Mouse (Mus musculus) midbrain, postnatal 0 days (tissue): ENCODE data around the gene Zfp683. TPM values are rescaled to one million over a fixed set of nuclear protein-coding genes. Genes with fewer than 3 reads are reported as not detected.
A peak's percentile ranks its signal among the peaks of the same experiment; 100 is the strongest.

Experiments
- ATAC-seq: fragments of 200-750 bp; cut with Nextera tagmentation; 2 replicates; pipeline ENCODE4 v1.8.0; 2017; ENCODE audit warnings: moderate number of reproducible peaks, mild to moderate bottlenecking, moderate TSS enrichment, moderate library complexity; ENCODE audit not compliant: low FRiP score
- DNase-seq: peaks from one replicate; pipeline ENCODE4 v3.0.0-alpha.2; 2015; ENCODE audit warnings: low spot score
- H3K27ac ChIP-seq: fragments of 300-500 bp; sonication (generic); 2 replicates; pipeline ENCODE4 v1.5.1; 2014; ENCODE audit warnings: low read depth, mild to moderate bottlenecking, low read length, mixed read lengths
- H3K27me3 ChIP-seq: fragments of 300-500 bp; sonication (generic); 2 replicates; pipeline ENCODE4 v1.6.1; 2014; ENCODE audit warnings: low read length, control low read depth, mixed read lengths; ENCODE audit not compliant: insufficient read depth
- H3K36me3 ChIP-seq: fragments of 300-500 bp; sonication (generic); 2 replicates; pipeline ENCODE4 v1.6.1; 2014; ENCODE audit warnings: low read length, control low read depth, mixed read lengths; ENCODE audit not compliant: insufficient read depth
- H3K4me1 ChIP-seq: fragments of 300-500 bp; sonication (generic); 2 replicates; pipeline ENCODE4 v1.6.1; 2014; ENCODE audit warnings: mild to moderate bottlenecking, control low read depth, antibody characterized with exemption, low read length, mixed read lengths; ENCODE audit not compliant: insufficient read depth
- H3K4me2 ChIP-seq: fragments of 300-500 bp; sonication (generic); 2 replicates; pipeline ENCODE4 v1.6.1; 2014; ENCODE audit warnings: low read depth, mild to moderate bottlenecking, low read length, mixed read lengths; ENCODE audit not compliant: poor library complexity, severe bottlenecking
- H3K4me3 ChIP-seq: fragments of 300-500 bp; sonication (generic); 2 replicates; pipeline ENCODE4 v1.5.1; 2014; ENCODE audit warnings: low read depth, mild to moderate bottlenecking, low read length, moderate library complexity
- H3K9ac ChIP-seq: fragments of 300-500 bp; sonication (generic); replicated peaks from 2 replicates; pipeline ENCODE4 v1.6.1; 2014; ENCODE audit warnings: mild to moderate bottlenecking, low read length, moderate library complexity, mixed read lengths; ENCODE audit not compliant: poor library complexity, severe bottlenecking
- H3K9me3 ChIP-seq: fragments of 300-500 bp; sonication (generic); 2 replicates; pipeline ENCODE4 v1.6.1; 2016; ENCODE audit warnings: low read length, control low read depth
- CTCF ChIP-seq: IDR thresholded peaks from 2 replicates; pipeline ENCODE4 v1.5.1; 2016; ENCODE audit warnings: antibody characterized with exemption, mild to moderate bottlenecking
- WGBS: fragments of 180-500 bp; shearing (Covaris S2); extraction: QIAGEN DNeasy Blood & Tissue Kit; methylation state at CpG from one replicate; pipeline ENCODE4 v1.1.7; 2014; 5-methylcytosine and 5-hydroxymethylcytosine counted together
- polyA plus RNA-seq: library from polyadenylated mRNA; unstranded; fragments of >200 nt; fragmentation: Nextera tagmentation; extraction: Ambion mirVana; gene quantifications from 2 replicates; pipeline ENCODE4 v1.2.1, GENCODE M21; 2015
- total RNA-seq: library from RNA; depleted of rRNA; stranded (reverse); fragments of >200 nt; gene quantifications from 2 replicates; pipeline ENCODE4 v1.2.3, GENCODE M21; 2014

Zfp683 gene
- total and polyA plus RNA-seq, 2 experiments from 2014 or later, result not detected

GRCm38 (mm10) chr4:134098628-134099027 lies 45.0 kb downstream of the Zfp683 start:
- Histone ChIP-seq H3K27ac (no peak overlapping the region), H3K4me3 (no peak overlapping the region), H3K4me1 (no peaks in the 10 kb centered on the region), H3K27me3 (no peaks in the 10 kb centered on the region), H3K36me3 (no peaks in the 10 kb centered on the region), H3K4me2 (no peak overlapping the region), H3K9ac (no peak overlapping the region), H3K9me3 (no peaks in the 10 kb centered on the region)
- ATAC-seq (no peak), DNase-seq (no peak)
- 71% methylated on average over 8 of the region's 8 CpGs for WGBS
- TF ChIP-seq CTCF, result no peak

- no peaks in the 10 kb centered on the region for H3K4me1 ChIP-seq
- no peaks in the 10 kb centered on the region for H3K9me3 ChIP-seq
- H3K36me3 ChIP-seq, result no peaks in the 10 kb centered on the region
- no peak overlapping the region for H3K4me2 ChIP-seq
- no peaks in the 10 kb centered on the region for H3K27me3 ChIP-seq
- no peak overlapping the region for H3K27ac ChIP-seq
- 74% methylated on average over 4 of the region's 4 CpGs for WGBS
- TF ChIP-seq CTCF, result no peak
- H3K9ac ChIP-seq, result no peak overlapping the region
- H3K4me3 ChIP-seq, result no peak overlapping the region
- ATAC-seq, result no peak
- DNase-seq, result no peak
These were observed 46.6 kb downstream of the Zfp683 start for GRCm38 (mm10) chr4:134100245-134100644.

- peak within 1 kb of the TSS; percentile 75 for H3K4me2 ChIP-seq
- peak within 1 kb of the TSS; percentile 59 for H3K9ac ChIP-seq
- TF ChIP-seq CTCF, result no peak
- no peaks in the 10 kb centered on the region for H3K4me1 ChIP-seq
- ATAC-seq, result peak; percentile 95
- no peaks in the 10 kb centered on the region for H3K36me3 ChIP-seq
- 18% methylated on average over 34 of the region's 34 CpGs for WGBS
- H3K4me3 ChIP-seq, result peak within 1 kb of the TSS; percentile 78
- no peak within 1 kb of the TSS for H3K27ac ChIP-seq
- DNase-seq, result peak; percentile 95
- H3K27me3 ChIP-seq, result no peaks in the 10 kb centered on the region
- H3K9me3 ChIP-seq, result no peaks in the 10 kb centered on the region
These were observed 48.5 kb downstream of the Zfp683 start, which contains the start of gene Ubxn11 for GRCm38 (mm10) chr4:134101979-134102741. Ubxn11 (plus strand) TSS chr4:134102570.

- H3K4me1 ChIP-seq, result no peaks in the 10 kb centered on the region
- H3K4me2 ChIP-seq, result peak overlapping the region; percentile 75
- no peaks in the 10 kb centered on the region for H3K36me3 ChIP-seq
- WGBS, result 2% methylated on average over 21 of the region's 21 CpGs
- H3K27me3 ChIP-seq, result no peaks in the 10 kb centered on the region
- DNase-seq (no peak), ATAC-seq (peak; percentile 58)
- no peak for TF ChIP-seq CTCF
- H3K4me3 ChIP-seq, result peak overlapping the region; percentile 78
- H3K9me3 ChIP-seq, result no peaks in the 10 kb centered on the region
- H3K27ac ChIP-seq, result no peak overlapping the region
- peak overlapping the region; percentile 59 for H3K9ac ChIP-seq
These were observed 49.1 kb downstream of the Zfp683 start for GRCm38 (mm10) chr4:134102742-134103119.

DNA sequence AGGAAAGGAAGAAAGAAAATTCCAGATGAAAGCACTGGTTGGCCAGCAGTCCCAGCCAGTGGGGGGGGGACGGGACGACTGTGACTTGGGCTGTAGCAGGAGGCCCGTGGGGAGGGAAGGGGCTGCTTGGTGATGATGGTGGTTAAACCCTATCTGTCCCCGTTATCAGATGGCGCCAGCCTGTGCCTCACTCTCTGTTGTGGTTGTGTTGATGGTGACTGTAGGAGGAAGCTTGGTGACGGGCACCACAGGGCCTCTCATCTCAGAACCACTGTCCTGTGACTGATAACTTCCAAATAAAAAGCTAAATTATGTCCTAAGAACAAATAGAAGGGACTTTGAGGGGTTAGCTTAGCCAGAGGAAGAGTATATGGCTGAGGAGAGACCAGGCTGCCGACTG lies 52.5 kb downstream of the Zfp683 start:
- no peaks in the 10 kb centered on the region for H3K36me3 ChIP-seq
- TF ChIP-seq CTCF, result no peak
- no peak for DNase-seq
- H3K27me3 ChIP-seq, result no peaks in the 10 kb centered on the region
- ATAC-seq, result no peak
- WGBS, result 78% methylated on average over 7 of the region's 7 CpGs
- no peak overlapping the region for H3K4me2 ChIP-seq
- no peak overlapping the region for H3K9ac ChIP-seq
- H3K27ac ChIP-seq, result no peak overlapping the region
- no peak overlapping the region for H3K4me3 ChIP-seq
- H3K4me1 ChIP-seq, result no peaks in the 10 kb centered on the region
- H3K9me3 ChIP-seq, result no peaks in the 10 kb centered on the region

DNA sequence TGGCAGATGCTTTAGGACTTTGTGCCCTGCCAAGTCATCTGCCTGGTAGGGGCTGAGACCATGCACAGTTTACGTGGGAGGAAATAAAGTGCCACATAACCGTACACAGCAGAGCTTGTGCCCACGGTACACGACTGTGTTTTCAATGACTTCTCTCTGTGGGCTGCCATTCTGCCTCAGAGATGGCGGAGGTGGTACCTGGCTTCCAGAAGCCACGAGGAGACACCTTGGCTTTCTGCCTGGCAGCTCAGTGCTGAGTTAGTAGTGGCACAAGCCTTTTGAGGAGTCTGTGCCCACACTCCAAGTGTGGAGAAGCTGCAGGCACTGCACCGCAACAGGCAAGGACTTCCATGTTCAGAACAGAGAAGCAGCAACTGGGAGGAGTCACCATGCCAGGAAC lies 54.1 kb downstream of the Zfp683 start:
- 86% methylated on average over 7 of the region's 7 CpGs for WGBS
- H3K27me3 ChIP-seq, result no peaks in the 10 kb centered on the region
- no peak for ATAC-seq
- TF ChIP-seq CTCF, result no peak
- no peak overlapping the region for H3K9ac ChIP-seq
- H3K9me3 ChIP-seq, result no peaks in the 10 kb centered on the region
- DNase-seq, result no peak
- H3K4me3 ChIP-seq, result no peak overlapping the region
- no peaks in the 10 kb centered on the region for H3K4me1 ChIP-seq
- H3K4me2 ChIP-seq, result no peak overlapping the region
- no peaks in the 10 kb centered on the region for H3K36me3 ChIP-seq
- H3K27ac ChIP-seq, result no peak overlapping the region
